Mouse (Mus musculus) left cerebral cortex, adult 18-20 months (tissue): Measurements from ENCODE around the gene Nectin1. TPM values are rescaled to one million over a fixed set of nuclear protein-coding genes. Genes with fewer than 3 reads are reported as not detected.

Source experiments
- DNase-seq, 2 experiments: peaks; one replicate each; pipeline ENCODE4 v3.0.0; 2021 to 2022; ENCODE audit warnings: low spot score in 2 of 2, mixed read lengths in 1 of 2
- total RNA-seq, 2 experiments: library from RNA; stranded (reverse); gene quantifications; 2 replicates each; pipeline ENCODE4 v1.2.3; 2021

The Nectin1 gene
- total RNA-seq, 2 experiments from 2014 or later, result 91.6 to 92.4 TPM

GRCm38 (mm10) chr9:43761181-43761820 is 17.5 kb downstream of the Nectin1 start:
- DNase-seq, result peak in 1 of 2 experiments; percentile 30

- no peak for DNase-seq
These were observed 18.2 kb downstream of the Nectin1 start for GRCm38 (mm10) chr9:43761941-43762340.

- no peak for DNase-seq
These were observed 21.8 kb downstream of the Nectin1 start for GRCm38 (mm10) chr9:43765419-43766179.

- DNase-seq, result no peak
These were observed 25.0 kb downstream of the Nectin1 start for GRCm38 (mm10) chr9:43768779-43769178.

- no peak for DNase-seq
These were observed 25.4 kb downstream of the Nectin1 start for GRCm38 (mm10) chr9:43769228-43769627.

- no peak for DNase-seq
These were observed 26.2 kb downstream of the Nectin1 start for GRCm38 (mm10) chr9:43769940-43770339.

- DNase-seq, result no peak
These were observed 27.3 kb downstream of the Nectin1 start for GRCm38 (mm10) chr9:43771041-43771440.

- no peak for DNase-seq
These were observed 28.7 kb downstream of the Nectin1 start for GRCm38 (mm10) chr9:43772460-43772859.

GRCm38 (mm10) chr9:43773521-43773920 is 29.7 kb downstream of the Nectin1 start:
- DNase-seq, result no peak

- DNase-seq, result no peak
These were observed 30.6 kb downstream of the Nectin1 start for GRCm38 (mm10) chr9:43774427-43774826.

GRCm38 (mm10) chr9:43776231-43776630 is 32.4 kb downstream of the Nectin1 start:
- DNase-seq, result no peak

- no peak for DNase-seq
These were observed 33.9 kb downstream of the Nectin1 start for GRCm38 (mm10) chr9:43777362-43778360.

GRCm38 (mm10) chr9:43780883-43781282 is 37.1 kb downstream of the Nectin1 start:
- no peak for DNase-seq

- no peak for DNase-seq
These were observed 38.6 kb downstream of the Nectin1 start for GRCm38 (mm10) chr9:43782401-43782800.

GRCm38 (mm10) chr9:43783959-43784358 is 40.2 kb downstream of the Nectin1 start:
- no peak for DNase-seq

GRCm38 (mm10) chr9:43784841-43785240 is 41.1 kb downstream of the Nectin1 start:
- DNase-seq, result no peak

GRCm38 (mm10) chr9:43787591-43787990 is 43.8 kb downstream of the Nectin1 start:
- no peak for DNase-seq

GRCm38 (mm10) chr9:43792681-43793080 is 48.9 kb downstream of the Nectin1 start:
- no peak for DNase-seq

GRCm38 (mm10) chr9:43793411-43793810 is 49.6 kb downstream of the Nectin1 start:
- DNase-seq, result no peak

GRCm38 (mm10) chr9:43796031-43796430 is 52.2 kb downstream of the Nectin1 start:
- no peak for DNase-seq
